Mouse (Mus musculus): Measurements from ENCODE around the gene Plp2.

The Plp2 gene

GRCm38 (mm10) chrX:7662936-7663335 lies 8.3 kb downstream of the Plp2 start:
- in situ Hi-C loops (cut with MboI, MseI): no loop called here

- in situ Hi-C loops (cut with MboI, MseI): no loop called here
These were observed 10.1 kb downstream of the Plp2 start for GRCm38 (mm10) chrX:7661086-7661485.

GRCm38 (mm10) chrX:7658785-7659589 lies 12.2 kb downstream of the Plp2 start:
- in situ Hi-C loops (cut with MboI, MseI): no loop called here

GRCm38 (mm10) chrX:7658031-7658784 lies 13.0 kb downstream of the Plp2 start:
- in situ Hi-C loops (cut with MboI, MseI): no loop called here

- in situ Hi-C loops (cut with MboI, MseI): no loop called here
These were observed 14.0 kb downstream of the Plp2 start, which contains the start of gene Prickle3 for GRCm38 (mm10) chrX:7657221-7657639. Gene Prickle3 (plus strand): TSS chrX:7657260.

GRCm38 (mm10) chrX:7648671-7649304 lies 22.4 kb downstream of the Plp2 start:
- in situ Hi-C loops (cut with MboI, MseI): loop anchor here (5.0 kb wide), 1 partner anchor 176 kb away; no protein-coding TSS in a partner anchor

- in situ Hi-C loops (cut with MboI, MseI): loop anchor here (5.0 kb wide), 1 partner anchor 173 kb away; no protein-coding TSS in a partner anchor
These were observed 25.8 kb downstream of the Plp2 start for GRCm38 (mm10) chrX:7645349-7645748.

GRCm38 (mm10) chrX:7640785-7641184 lies 30.4 kb downstream of the Plp2 start:
- in situ Hi-C loops (cut with MboI, MseI): no loop called here

GRCm38 (mm10) chrX:7639536-7640325 lies 31.5 kb downstream of the Plp2 start:
- in situ Hi-C loops (cut with MboI, MseI): no loop called here

GRCm38 (mm10) chrX:7638401-7639091 lies 32.6 kb downstream of the Plp2 start, which contains the start of gene Syp:
Gene Syp (plus strand): TSS chrX:7638471.
- in situ Hi-C loops (cut with MboI, MseI): no loop called here

GRCm38 (mm10) chrX:7635101-7635500 lies 36.1 kb downstream of the Plp2 start:
- in situ Hi-C loops (cut with MboI, MseI): no loop called here

- in situ Hi-C loops (cut with MboI, MseI): no loop called here
These were observed 38.6 kb downstream of the Plp2 start for GRCm38 (mm10) chrX:7632560-7632959.

All from regulatory T cell (primary cell).